Comparison of ENCODE assay signal across 19 mouse cellular contexts in genomic region chr1:48733580-48733979, GRCm38 (mm10).
A peak's percentile ranks its signal among the peaks of the same experiment; 100 is the strongest.
DNase-seq lines count a peak whose midpoint lies in the region; ATAC-seq and TF ChIP-seq lines count a peak whose summit lies in the region.
"Had no signal": no experiment of that assay in that cellular context is flagged by ENCODE, and none has a peak within 500 bp of the region (broad histone marks: within the 10 kb centered on the region; RNA-seq: fewer than 3 reads in every experiment).

No protein-coding gene starts in this region.

- ATAC-seq in midbrain, postnatal 0 days (ENCODE audit: low FRiP score): no peak
- ATAC-seq in midbrain, embryonic 11.5 days (ENCODE audit: low FRiP score): no peak
- ATAC-seq: CD4-positive, CD25-positive, alpha-beta regulatory T cell, adult 4 months; forebrain, embryonic 13.5 days; liver, postnatal 0 days had no signal

- H3K36me3 ChIP-seq in midbrain, postnatal 0 days (ENCODE audit: insufficient read depth, low read length): no peaks in the 10 kb centered on the region
- no peaks in the 10 kb centered on the region for H3K36me3 ChIP-seq in midbrain, embryonic 11.5 days (ENCODE audit: control insufficient read depth, insufficient read depth, low read length)
- H3K36me3 ChIP-seq: kidney, embryonic 15.5 days; midbrain, embryonic 12.5 days had no signal

- no peak overlapping the region for H3K4me3 ChIP-seq in midbrain, postnatal 0 days (ENCODE audit: low read depth, low read length)
- H3K4me3 ChIP-seq in midbrain, embryonic 11.5 days (ENCODE audit: low read depth, low read length): no peak overlapping the region
- H3K4me3 ChIP-seq in cerebellum, adult 2 months (replicated peaks; ENCODE audit: insufficient read depth, low read depth, low read length): no peak overlapping the region
- H3K4me3 ChIP-seq: forebrain, embryonic 13.5 days; kidney, embryonic 15.5 days; midbrain, embryonic 12.5 days; myocyte had no signal

- no peak overlapping the region for H3K27ac ChIP-seq in midbrain, postnatal 0 days (ENCODE audit: low read depth, low read length)
- no peak overlapping the region for H3K27ac ChIP-seq in midbrain, embryonic 11.5 days (ENCODE audit: low read depth, low read length)
- H3K27ac ChIP-seq in cerebellum, adult 2 months (ENCODE audit: insufficient read depth, low read length): no peak overlapping the region
- H3K27ac ChIP-seq: forebrain, embryonic 13.5 days; kidney, embryonic 15.5 days; midbrain, embryonic 12.5 days had no signal

- WGBS in midbrain, postnatal 0 days: 89% methylated on average over 2 of the region's 2 CpGs
- WGBS in midbrain, embryonic 11.5 days: 87% methylated on average over 2 of the region's 2 CpGs
- 7% methylated on average over 2 of the region's 2 CpGs for WGBS in cerebellum, adult 2 months

- H3K27me3 ChIP-seq in midbrain, postnatal 0 days (ENCODE audit: insufficient read depth, low read length): no peaks in the 10 kb centered on the region
- H3K27me3 ChIP-seq in midbrain, embryonic 11.5 days (ENCODE audit: control insufficient read depth, insufficient read depth, low read length): no peaks in the 10 kb centered on the region
- no peaks in the 10 kb centered on the region for H3K27me3 ChIP-seq in cerebellum, adult 2 months (ENCODE audit: control insufficient read depth, insufficient read depth, low read length)
- H3K27me3 ChIP-seq: forebrain, embryonic 13.5 days; kidney, embryonic 15.5 days; midbrain, embryonic 12.5 days had no signal

- TF ChIP-seq CTCF in midbrain, postnatal 0 days (IDR thresholded peaks at IDR 0.05): no peak
- TF ChIP-seq CTCF in cerebellum, adult 2 months (IDR thresholded peaks at IDR 0.05; ENCODE audit: borderline replicate concordance, insufficient read depth, low read depth, low read length): no peak

- no peak overlapping the region for H3K4me2 ChIP-seq in midbrain, postnatal 0 days (ENCODE audit: low read depth, low read length, poor library complexity, severe bottlenecking)
- no peak overlapping the region for H3K4me2 ChIP-seq in midbrain, embryonic 11.5 days
- H3K4me2 ChIP-seq: forebrain, embryonic 13.5 days; kidney, embryonic 15.5 days; midbrain, embryonic 12.5 days had no signal

- TF ChIP-seq POLR2A in cerebellum, adult 2 months (IDR thresholded peaks at IDR 0.05; ENCODE audit: borderline replicate concordance, insufficient read depth, low read length): no peak

- H3K9ac ChIP-seq in midbrain, postnatal 0 days (replicated peaks; ENCODE audit: low read length, poor library complexity, severe bottlenecking): no peak overlapping the region
- H3K9ac ChIP-seq in midbrain, embryonic 11.5 days (ENCODE audit: low read length): no peak overlapping the region
- H3K9ac ChIP-seq: forebrain, embryonic 13.5 days; kidney, embryonic 15.5 days; liver, postnatal 0 days; midbrain, embryonic 12.5 days had no signal

- peak; percentile 55 for DNase-seq in midbrain, postnatal 0 days (ENCODE audit: low spot score)
- DNase-seq in midbrain, embryonic 11.5 days (ENCODE audit: low spot score, missing footprints): no peak
- peak; percentile 88 to 99 for DNase-seq in cerebellum, adult 2 months
- DNase-seq in cerebellum, postnatal 36 days: peak; percentile 84 to 90
- DNase-seq in telencephalon, adult 2 months (ENCODE audit: low read depth, low spot score): peak; percentile 31
- no peak for DNase-seq in kidney, postnatal 4 days
- no peak for DNase-seq in adipocyte (ENCODE audit: low spot score)
- DNase-seq: adrenal gland, postnatal 10 days; embryo, embryonic 11 days; gastrocnemius, postnatal 10 days; heart, postnatal 14 days; liver, postnatal 0 days; lung, postnatal 4 days; right cerebral cortex, postnatal 14 days had no signal

- H3K9me3 ChIP-seq in midbrain, postnatal 0 days (ENCODE audit: low read length): no peaks in the 10 kb centered on the region
- no peaks in the 10 kb centered on the region for H3K9me3 ChIP-seq in midbrain, embryonic 11.5 days (ENCODE audit: control insufficient read depth, low read length)
- H3K9me3 ChIP-seq: forebrain, embryonic 13.5 days; kidney, embryonic 15.5 days; midbrain, embryonic 12.5 days had no signal

- H3K4me1 ChIP-seq in midbrain, postnatal 0 days (ENCODE audit: insufficient read depth, low read length): no peaks in the 10 kb centered on the region
- H3K4me1 ChIP-seq in midbrain, embryonic 11.5 days (ENCODE audit: control insufficient read depth, insufficient read depth, low read length): no peaks in the 10 kb centered on the region
- H3K4me1 ChIP-seq in cerebellum, adult 2 months (ENCODE audit: control insufficient read depth, insufficient read depth, low read length): no peaks in the 10 kb centered on the region
- H3K4me1 ChIP-seq: forebrain, embryonic 13.5 days; kidney, embryonic 15.5 days; midbrain, embryonic 12.5 days had no signal

Comparison
In these comparisons a context has a peak if more than half of its experiments do, and no peak if none do; other contexts are left out.
1. DNase-seq: peak in midbrain, postnatal 0 days (single experiment), cerebellum, adult 2 months (2 of 2), cerebellum, postnatal 36 days (2 of 2) and telencephalon, adult 2 months (single experiment); none in midbrain, embryonic 11.5 days (single experiment), kidney, postnatal 4 days (0 of 2) and adipocyte (single experiment).